8 mouse cellular contexts compared by ENCODE assay signal in the genomic region with DNA sequence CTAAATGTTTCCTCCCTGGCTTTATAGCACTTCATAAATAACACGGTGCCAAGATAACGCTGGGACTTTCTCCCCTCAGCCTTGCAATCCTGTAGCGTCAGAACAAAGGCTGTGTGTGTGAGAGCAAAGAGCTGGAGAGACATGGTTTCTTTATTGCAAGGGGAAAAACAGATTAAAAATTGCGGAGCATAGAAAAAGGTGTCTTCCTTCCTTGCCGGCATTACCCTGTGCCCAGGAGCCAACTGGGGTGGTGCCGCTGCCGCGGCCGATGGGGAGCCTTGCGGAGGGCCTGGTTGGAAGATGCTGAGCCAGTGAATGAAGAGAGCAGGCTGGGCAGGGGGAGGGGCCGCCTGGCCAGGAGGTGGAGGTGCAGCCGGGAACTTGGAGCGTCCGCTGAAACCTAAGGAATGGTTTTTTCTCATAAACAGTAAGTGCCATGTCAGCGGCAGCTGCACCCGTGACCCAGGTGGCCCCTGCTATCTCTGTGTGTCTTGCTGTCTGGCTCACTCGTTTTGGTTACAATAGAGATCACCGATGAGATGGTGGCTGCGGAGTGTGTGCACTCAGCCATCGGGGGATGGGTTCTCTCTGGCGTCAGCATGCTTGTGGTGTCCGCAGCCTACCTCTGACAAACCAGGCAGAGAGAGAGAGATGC.
DNase-seq lines count a peak whose midpoint lies in the region; ATAC-seq lines count a peak whose summit lies in the region.

No protein-coding gene starts in this region.

- H3K36me3 ChIP-seq in midbrain, embryonic 16.5 days (ENCODE audit: control insufficient read depth, insufficient read depth, low read length): no peaks in the 10 kb centered on the region

- 3% methylated on average over 22 of the region's 22 CpGs for WGBS in midbrain, embryonic 16.5 days

- peak overlapping the region; percentile 93 for H3K27ac ChIP-seq in midbrain, embryonic 16.5 days (ENCODE audit: low read length)

- H3K9ac ChIP-seq in midbrain, embryonic 16.5 days (ENCODE audit: low read depth, low read length): peak overlapping the region; percentile 74

- H3K4me2 ChIP-seq in midbrain, embryonic 16.5 days (ENCODE audit: low read length): peak overlapping the region; percentile 61

- H3K27me3 ChIP-seq in midbrain, embryonic 16.5 days (ENCODE audit: control insufficient read depth, insufficient read depth, low read depth, low read length): no peaks in the 10 kb centered on the region

- peak overlapping the region; percentile 50 for H3K4me3 ChIP-seq in midbrain, embryonic 16.5 days (ENCODE audit: low read depth, low read length)

- DNase-seq in kidney, postnatal 4 days: peak; percentile 42 to 59
- DNase-seq in kidney, adult 11 months: no peak
- DNase-seq in cerebellum, adult 9-11 months: peak; percentile 92
- DNase-seq in frontal cortex, postnatal 14 days (ENCODE audit: low spot score in 2 of 2): peak; percentile 69 to 76
- DNase-seq in left cerebral cortex, adult 18-20 months (ENCODE audit: low spot score in 2 of 2): peak; percentile 80 to 88
- DNase-seq in T-cell, adult 2 months (ENCODE audit: low spot score): no peak
- no peak for DNase-seq in B cell, adult 2 months

- peak; percentile 97 for ATAC-seq in midbrain, embryonic 16.5 days

- no peaks in the 10 kb centered on the region for H3K9me3 ChIP-seq in midbrain, embryonic 16.5 days (replicated peaks; ENCODE audit: control insufficient read depth, low read length, poor library complexity, severe bottlenecking)

- H3K4me1 ChIP-seq in midbrain, embryonic 16.5 days (ENCODE audit: control insufficient read depth, insufficient read depth, low read length): peaks cover 28% of the 10 kb centered on the region

Comparison
In these comparisons a context has a peak if more than half of its experiments do, and no peak if none do; other contexts are left out.
1. DNase-seq: peak in kidney, postnatal 4 days (2 of 2), cerebellum, adult 9-11 months (single experiment), frontal cortex, postnatal 14 days (2 of 2) and left cerebral cortex, adult 18-20 months (2 of 2); none in kidney, adult 11 months (single experiment), T-cell, adult 2 months (single experiment) and B cell, adult 2 months (0 of 2).